Mouse (Mus musculus): ENCODE data around the gene Tlr9. TPM values are rescaled to one million over a fixed set of nuclear protein-coding genes. Genes with fewer than 3 reads are reported as not detected.

The Tlr9 gene
- total RNA-seq, 4 experiments from 2014 or later = 0.98 to 2.7 (median 1.5) TPM

- DNase-seq = no peak
Measured at GRCm38 (mm10) chr9:106203990-106204851, 18.2 kb upstream of the Tlr9 start.

- DNase-seq = peak; percentile 79
Measured at GRCm38 (mm10) chr9:106205713-106206290, 16.6 kb upstream of the Tlr9 start.

GRCm38 (mm10) chr9:106206515-106206914 is 15.9 kb upstream of the Tlr9 start:
- DNase-seq = no peak

GRCm38 (mm10) chr9:106208181-106208580 is 14.2 kb upstream of the Tlr9 start:
- no peak for DNase-seq

- DNase-seq = no peak
Measured at GRCm38 (mm10) chr9:106209954-106210353, 12.4 kb upstream of the Tlr9 start.

- no peak for DNase-seq
Measured at GRCm38 (mm10) chr9:106210853-106211609, 11.4 kb upstream of the Tlr9 start.

GRCm38 (mm10) chr9:106211680-106212593 is 10.5 kb upstream of the Tlr9 start:
- no peak for DNase-seq

GRCm38 (mm10) chr9:106212594-106212981 is 9.8 kb upstream of the Tlr9 start:
- no peak for DNase-seq

GRCm38 (mm10) chr9:106215341-106216125 is 6.9 kb upstream of the Tlr9 start:
- no peak for DNase-seq

GRCm38 (mm10) chr9:106216971-106217370 is 5.4 kb upstream of the Tlr9 start:
- no peak for DNase-seq

GRCm38 (mm10) chr9:106220894-106221523 is 1.4 kb upstream of the Tlr9 start:
- no peak for DNase-seq

- no peak for DNase-seq
Measured at GRCm38 (mm10) chr9:106222994-106223393, 596 bp downstream of the Tlr9 start.

GRCm38 (mm10) chr9:106225469-106226150 is 3.2 kb downstream of the Tlr9 start:
- DNase-seq = no peak

GRCm38 (mm10) chr9:106226151-106226682 is 3.8 kb downstream of the Tlr9 start:
- DNase-seq = no peak

GRCm38 (mm10) chr9:106227790-106228429 is 5.5 kb downstream of the Tlr9 start:
- DNase-seq = no peak

GRCm38 (mm10) chr9:106230051-106230733 is 7.8 kb downstream of the Tlr9 start:
- DNase-seq = no peak

- no peak for DNase-seq
Measured at GRCm38 (mm10) chr9:106230734-106231106, 8.3 kb downstream of the Tlr9 start.

- DNase-seq = no peak
Measured at GRCm38 (mm10) chr9:106231220-106231619, 8.8 kb downstream of the Tlr9 start.

- no peak for DNase-seq
Measured at GRCm38 (mm10) chr9:106231816-106232215, 9.4 kb downstream of the Tlr9 start.
